Mouse (Mus musculus): ENCODE results near the gene Apaf1.

Apaf1 gene

DNA sequence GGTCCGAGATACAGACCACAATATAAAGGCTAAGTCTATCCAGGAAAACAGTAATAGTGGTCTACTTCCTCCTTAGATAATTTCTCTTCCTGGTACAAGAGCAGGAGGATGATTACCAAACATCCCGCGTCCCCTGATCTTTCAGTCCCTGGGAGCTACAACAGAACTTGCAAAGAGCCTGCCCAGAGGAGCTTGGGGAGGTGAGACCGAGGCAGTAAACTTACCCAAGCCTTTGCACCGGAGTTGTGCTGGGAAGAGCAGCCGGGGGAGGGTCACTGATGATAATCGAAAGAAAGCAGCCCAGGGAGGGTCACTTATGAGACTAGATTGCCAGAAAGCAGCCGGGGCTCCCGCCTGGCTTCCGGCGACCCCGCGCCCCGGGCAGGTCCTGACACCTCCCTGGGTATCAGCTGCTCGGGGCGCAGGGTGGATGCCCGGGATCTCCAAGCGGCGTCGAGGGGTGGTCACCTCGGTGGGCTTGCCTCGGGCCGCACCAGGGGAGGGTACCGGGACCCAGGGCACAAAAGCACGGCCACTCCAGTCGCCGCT is 537 bp downstream of the Apaf1 start:
- no peak for DNase-seq

DNA sequence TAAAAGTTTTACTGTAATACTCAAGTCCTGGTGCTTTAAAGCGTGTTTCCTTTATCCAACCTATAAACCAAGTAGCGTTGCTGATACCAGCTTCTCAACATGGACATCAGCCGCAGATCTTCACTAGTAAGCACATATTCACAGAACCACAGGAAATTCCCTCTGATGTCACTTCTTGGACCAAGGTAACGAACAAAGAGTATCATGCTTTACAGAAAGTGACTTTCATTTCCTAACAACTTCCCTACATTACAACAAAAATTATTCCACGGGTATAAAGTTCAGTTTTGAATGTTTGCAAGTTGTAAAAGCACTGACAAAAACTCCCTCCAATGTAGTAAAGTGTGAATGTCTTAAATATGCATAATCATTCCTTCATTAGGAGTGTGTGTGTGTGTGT is 2.0 kb downstream of the Apaf1 start:
- no peak for DNase-seq

DNA sequence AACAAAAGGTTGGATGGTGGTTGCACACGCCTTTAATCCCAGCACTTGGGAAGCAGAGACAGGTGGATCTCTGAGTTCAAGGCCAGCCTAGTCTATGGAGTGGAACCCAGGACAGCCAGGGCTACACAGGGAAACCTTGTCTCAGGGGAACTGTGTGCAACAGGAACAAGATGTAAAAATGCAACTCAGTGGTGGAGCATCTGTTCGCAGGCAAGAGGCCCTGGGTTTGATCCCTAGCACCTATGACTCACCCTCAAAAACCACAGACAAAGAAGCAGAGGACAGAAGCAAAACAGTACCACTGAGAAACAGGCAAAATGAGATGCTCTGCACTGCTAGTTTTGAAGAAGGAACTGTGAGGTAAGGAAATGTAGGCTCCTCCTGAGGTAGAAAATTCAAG is 5.9 kb downstream of the Apaf1 start:
- no peak for DNase-seq

DNA sequence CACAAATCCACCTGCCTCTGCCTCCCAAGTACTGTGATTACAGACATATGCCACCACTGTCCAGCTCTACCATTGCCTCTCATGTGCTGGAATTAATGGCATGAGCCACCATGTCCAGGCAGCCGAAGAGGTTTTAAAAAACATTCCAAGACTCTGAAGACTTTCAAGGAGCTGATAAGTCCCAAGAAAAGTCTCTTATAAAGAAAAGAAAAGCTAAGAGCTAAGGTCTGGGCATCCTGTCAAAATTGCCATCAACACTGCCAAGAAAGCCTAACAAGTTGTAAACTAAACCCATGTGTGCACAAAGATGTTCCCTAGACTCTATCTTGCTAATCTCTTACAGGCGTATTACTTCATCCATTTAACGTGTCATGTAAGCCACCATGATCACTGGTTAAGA is 9.2 kb downstream of the Apaf1 start:
- no peak for DNase-seq

DNA sequence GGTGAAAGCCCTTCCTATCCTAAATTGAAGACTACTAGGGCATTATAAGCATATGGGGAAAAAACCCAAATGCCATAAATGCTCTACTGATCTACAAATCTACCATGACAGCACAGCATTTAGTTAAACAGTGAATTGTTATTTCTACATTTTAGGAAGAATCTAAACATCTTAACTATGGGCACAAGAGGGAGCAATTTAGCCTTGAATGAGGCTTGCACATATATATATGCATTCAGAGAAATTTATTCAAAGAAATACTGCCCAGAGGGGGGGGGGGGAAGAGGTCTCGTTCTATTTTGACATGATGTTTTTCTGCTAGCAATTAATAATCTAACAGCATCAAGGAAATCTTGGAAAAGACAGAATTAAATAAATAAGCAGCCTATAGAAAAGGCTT is 10.8 kb downstream of the Apaf1 start:
- DNase-seq = no peak

DNA sequence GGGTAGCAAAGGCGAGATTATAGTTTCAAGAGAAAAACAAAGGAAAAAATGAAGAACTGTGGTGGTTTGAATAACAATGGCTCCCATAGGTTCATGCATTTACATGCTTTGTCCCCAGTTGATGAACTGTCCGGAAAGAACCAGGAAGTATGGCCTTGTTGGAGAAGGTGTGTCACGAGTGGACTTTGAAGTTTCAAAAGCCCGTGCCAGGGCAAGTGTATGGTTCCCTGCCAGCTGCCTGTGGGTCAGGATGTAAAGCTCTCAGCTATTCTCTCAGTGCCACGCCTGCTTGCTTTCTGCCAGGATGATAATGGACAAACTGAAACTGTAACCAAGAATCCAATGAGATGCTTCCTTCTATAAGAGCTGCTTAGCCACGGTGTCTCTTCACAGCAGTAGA is 20.2 kb downstream of the Apaf1 start:
- no peak for DNase-seq

DNA sequence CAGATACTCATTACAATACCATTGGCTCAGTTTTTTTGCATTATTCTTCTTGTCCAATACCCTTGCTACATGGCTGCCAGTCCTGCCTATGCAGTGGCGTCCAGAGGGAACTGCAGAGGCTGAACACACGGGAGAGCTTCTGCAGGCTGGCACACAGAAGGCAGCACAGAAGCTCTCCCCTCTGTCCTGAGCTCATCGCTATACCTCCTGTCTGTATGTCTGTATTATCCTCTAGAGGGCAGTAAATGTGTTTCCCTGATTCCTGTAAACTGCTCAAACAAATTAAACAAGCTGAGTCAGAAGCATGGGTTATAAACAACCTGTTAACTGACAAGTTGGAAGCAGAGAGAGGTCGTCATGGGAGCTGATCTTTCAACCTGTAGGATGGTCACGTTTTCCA is 21.8 kb downstream of the Apaf1 start:
- DNase-seq = no peak

DNA sequence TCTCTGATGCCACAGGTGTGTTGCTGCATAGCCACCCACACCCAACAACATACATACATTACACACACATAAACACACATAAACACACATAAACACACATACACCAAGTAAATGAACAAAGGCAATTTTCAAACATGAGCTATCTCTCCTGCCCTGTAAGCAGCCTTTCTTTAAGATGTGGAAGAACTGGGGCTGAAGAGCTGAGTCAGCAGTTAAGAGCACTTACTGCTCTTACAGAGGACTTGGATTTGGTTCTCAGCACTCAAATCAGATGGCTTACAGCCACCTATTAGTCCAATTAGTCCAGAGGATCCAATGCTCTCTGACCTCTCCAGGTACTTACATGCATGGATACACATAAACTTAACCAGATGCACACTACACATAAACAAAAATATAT is 29.8 kb downstream of the Apaf1 start:
- DNase-seq = no peak

DNA sequence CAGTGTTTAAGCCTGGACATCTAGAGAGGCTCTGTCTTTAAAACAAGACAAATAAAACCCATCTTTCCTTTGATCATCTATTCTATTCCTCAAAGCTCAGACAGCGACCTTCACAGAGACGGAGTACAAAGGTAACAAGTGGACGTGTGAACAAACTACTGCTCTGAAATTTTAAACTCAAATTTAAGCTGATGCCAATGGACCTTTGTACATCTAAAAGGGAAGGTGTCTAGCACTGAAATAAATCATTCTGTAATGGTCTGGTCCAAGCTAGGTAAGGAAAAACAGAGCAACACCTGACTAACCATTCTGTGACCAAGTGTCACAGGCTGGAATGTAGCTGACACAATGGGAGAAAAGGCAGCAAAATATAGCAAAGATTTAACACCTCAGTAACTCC is 31.4 kb downstream of the Apaf1 start:
- DNase-seq = no peak

DNA sequence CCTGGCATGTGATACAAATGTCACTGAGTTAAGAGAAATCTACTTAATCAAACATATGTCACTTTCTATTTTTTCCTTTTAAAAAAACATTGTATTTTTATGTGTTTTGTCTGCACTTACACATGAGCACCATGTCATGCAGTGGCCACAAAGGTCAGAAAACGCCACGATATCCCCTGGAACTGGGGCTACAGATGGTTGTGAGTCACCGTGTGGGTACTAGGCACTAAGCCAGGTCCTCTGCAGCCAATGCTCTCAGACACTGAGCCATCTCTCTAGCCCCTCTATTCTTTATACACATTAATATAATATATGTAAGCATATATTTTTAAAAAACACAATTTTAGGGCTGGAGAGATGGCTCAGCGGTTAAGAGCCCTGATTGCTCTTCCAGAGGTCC is 32.9 kb downstream of the Apaf1 start:
- no peak for DNase-seq

DNA sequence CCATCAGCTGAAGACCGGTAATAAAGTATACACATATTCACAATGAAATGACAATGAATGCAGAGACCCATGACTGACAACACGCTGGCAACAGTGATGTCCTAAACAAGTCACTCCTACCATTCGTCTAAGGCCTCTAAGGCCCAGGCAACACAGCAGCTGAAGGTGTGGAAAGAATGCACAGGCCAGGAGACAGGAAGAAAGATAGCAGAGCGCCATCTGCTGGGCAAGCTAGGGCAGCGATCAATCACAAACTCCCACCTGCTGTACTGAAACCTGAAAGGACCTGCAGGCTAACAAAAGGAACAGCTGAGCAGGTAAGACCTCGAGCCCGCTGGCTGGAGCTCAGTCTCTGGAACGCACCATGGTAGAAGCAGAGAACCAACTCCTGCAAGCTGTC is 48.6 kb downstream of the Apaf1 start:
- DNase-seq = peak; percentile 62

DNA sequence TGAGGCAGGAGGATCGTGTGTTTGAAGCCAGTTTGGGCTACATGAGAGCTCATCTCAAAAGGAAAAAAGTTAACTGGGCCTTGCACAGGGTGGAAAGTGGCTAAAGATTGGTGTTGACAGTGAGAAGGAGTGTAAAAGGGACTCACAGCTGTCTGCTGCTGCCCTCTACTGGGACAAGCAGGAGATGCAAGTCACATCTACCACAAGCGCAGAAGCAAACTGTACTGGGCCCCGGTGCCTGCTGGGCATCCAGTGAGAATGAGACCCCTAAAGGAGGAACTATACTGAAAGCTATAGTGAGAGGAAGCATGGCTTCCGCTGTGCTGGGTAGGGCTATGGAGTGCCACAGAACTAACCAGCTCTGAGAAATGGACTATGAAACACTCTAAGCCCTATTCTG is 50.2 kb downstream of the Apaf1 start:
- DNase-seq = peak; percentile 84

DNA sequence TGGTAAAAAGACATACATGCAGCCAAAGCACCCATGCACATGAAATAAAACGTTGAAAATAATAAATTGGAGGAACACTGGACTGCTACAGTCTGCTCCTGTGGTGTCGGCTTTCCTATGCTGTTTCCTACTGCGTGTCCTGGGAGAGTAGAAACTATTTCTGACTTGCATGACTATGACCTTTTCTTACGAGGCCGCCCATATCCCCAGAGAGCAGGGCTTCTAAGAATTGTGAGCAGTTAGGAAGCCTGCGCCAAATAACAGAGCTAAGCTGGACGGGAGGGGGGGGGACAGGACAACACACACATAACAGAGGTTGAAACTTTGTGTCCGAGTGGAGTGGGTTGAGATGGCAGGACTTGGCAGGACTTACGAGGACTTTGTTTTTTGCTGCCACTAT is 51.4 kb downstream of the Apaf1 start:
- DNase-seq = no peak

DNA sequence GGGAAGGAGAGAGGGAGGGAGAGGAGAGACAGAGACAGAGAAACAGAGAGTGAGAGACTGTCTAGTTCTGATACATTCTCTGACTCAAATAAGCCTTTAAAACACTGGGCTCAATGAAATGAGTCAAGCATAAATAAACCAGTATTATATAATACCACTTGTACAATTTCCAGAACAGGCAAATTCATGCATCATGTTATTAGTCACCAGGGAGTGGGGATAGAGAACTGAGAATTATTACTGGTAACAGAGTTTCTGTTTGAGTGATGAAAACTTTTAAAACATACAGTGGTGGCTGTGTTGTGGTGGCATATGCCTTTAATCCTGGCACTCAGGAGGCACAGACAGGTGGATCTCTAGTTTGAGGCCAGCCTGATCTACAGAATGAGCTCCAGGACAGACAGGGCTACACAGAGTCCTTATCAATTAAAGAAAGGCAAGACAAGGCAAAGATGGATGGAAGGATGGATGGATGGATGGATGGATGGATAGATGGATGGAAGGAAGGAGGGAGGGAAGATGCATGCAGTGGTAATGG is 53.5 kb downstream of the Apaf1 start:
- no peak for DNase-seq

DNA sequence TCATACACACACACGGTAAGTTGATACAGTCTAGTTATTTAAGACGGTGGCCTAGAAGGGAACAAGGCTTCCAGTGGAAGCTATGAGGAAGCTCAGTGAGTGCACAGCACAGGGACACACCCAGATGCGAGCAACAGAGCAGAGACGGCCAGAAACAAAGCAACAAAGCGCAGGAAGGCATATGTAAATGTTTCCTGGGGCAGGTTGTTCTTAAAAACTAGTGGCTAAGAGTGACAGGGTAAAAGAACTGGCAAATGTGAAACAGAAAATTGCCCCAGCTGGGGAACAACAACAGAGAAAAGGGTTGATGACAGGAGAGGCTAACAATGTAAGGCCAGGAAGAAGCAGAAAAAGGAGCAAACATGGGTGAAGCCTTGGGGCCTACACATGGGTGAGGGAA is 54.6 kb downstream of the Apaf1 start:
- DNase-seq = no peak

DNA sequence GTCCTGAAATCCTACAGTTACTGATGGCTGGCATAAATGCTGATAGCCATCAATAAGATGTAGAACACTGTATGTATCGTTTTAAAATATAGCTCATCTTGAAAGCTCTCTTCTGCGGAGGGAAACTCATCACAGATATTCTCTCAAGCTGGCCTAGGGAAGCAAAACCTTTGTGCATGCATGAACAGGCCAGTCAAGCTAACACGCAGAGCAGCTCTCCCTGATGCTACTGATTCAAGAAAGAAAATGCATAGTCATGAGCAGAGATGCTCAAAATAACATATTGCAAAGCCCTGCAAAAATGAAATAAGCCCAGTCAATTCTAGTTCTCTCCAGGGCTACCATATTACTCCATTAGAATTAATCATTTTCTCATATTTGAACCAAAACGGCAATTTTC is 55.1 kb downstream of the Apaf1 start:
- no peak for DNase-seq

DNA sequence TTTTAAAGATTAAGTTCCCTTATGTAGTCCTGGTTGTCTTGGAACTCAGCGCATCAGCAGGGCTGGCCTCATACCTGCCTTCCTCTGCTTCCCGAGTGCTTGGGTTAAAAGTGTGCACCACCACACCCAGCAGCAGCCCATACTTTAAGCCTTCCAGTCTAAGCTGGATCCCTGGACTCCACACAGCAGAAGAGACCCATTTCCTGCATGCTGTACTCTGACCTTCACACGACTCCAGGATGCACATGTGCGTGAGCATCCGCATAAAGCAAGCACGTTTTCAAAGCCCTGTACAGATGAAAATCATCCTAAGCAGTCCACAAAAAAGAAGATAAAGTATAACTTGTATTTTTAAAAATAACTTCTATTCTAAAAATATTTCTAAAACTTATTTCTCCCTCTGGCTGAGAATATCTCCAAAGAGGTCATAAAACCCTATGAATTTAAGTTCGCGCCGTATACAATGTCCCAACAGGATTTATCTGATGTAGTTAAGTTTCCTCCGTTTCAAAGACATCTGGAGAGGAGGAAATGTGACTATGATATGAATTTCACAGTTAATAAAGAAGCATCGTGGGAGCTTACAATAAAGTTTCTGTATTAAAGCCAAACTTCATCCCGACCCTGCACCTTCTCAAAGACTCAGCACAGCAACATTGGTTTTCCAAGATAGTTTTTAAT is 76.6 kb downstream of the Apaf1 start:
- DNase-seq = no peak

DNA sequence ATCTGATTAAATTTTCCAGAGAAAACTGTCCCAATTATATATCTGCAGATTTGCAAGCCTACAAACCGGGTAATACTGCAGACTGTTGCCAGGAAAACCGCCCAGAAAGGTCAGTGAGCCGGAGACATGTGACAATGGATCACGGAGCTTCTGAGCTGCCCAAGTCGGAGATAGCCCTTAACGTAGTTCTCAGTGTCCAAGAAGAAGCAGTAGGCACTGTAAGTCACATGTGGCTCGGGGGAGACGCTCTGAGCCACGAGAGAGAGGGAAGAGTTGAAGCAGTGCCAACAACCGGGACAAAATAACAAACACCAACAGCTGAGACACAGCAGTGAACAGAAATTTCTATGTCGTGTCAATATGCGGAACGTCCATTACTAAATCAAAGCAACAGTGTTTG is 81.1 kb downstream of the Apaf1 start:
- peak; percentile 2 for DNase-seq

DNA sequence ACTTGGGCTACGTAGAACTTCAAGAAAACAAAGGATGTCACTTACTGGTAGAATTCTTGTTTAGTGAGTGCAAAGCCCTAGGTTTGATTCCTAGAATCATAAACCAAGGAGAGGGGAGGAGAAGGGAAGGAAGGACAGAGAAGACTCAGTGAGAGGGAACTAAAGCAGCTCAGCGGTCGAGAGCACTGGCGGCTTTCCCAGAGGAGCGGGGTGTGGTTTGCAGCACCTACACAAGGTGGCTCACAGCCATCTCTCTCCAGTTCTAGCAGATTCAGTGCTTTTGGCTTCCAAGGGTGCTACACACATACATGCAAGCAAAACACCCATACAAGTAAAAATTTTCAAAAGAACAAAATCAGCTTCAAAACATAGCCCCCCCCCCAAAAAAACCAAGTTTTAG is 82.7 kb downstream of the Apaf1 start:
- peak; percentile 11 for DNase-seq

DNA sequence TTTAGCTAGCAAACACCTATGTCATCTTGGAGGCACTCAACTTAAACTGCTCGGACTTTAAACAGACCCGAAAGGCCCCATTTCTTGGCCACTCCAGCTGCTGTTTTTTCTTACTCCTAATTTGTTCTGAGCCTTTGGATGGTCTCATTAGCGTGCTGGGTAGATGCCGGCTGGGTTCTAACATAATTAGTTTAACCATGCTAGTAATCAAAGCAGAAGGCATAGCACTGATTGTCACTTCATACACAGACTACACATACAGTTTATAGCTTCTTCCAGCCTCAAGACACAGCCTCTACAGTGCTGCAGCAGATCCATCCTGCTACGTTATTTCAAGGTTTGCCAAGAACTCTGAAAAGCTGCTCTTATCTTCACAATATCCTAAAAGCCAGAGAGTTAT is 88.7 kb downstream of the Apaf1 start:
- no peak for DNase-seq

DNA sequence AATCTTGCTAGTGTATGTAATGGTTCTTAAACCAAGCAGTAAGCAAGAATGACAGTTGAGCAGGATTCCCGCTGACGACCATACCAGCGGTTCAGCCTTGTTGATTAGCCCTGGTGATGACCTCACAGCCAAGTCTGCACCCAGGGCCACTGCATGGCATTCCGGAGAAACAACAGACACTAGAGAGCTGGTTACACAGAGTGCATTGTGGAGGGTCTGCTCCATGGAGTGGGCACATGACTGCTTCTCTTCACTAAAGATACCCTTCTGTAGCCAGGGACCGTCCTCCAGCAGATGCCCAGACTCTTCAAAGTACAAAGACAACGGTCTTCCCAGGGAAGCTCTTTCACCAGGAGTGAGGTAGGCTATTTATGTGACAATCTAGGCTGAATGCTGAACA is 90.3 kb downstream of the Apaf1 start:
- no peak for DNase-seq

DNA sequence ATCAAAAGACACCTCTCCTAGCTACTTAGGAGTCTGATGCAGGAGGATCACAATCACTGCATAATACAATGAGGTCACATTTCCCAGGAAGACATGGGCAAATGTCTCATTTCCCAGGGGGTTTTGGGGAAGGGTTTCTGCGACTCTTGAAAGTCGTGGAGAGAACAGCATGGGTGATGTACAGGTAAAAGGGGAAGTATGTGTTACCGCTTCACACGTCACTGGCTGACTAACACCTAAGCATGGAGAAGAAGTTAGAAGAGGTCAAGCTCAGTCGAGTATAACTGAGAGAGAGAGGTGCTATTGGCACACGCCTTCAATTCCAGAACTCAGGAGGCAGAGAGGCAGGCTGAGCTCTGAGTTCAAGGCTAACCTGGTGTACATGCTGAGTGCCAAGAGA is 92.2 kb downstream of the Apaf1 start:
- DNase-seq = no peak

DNA sequence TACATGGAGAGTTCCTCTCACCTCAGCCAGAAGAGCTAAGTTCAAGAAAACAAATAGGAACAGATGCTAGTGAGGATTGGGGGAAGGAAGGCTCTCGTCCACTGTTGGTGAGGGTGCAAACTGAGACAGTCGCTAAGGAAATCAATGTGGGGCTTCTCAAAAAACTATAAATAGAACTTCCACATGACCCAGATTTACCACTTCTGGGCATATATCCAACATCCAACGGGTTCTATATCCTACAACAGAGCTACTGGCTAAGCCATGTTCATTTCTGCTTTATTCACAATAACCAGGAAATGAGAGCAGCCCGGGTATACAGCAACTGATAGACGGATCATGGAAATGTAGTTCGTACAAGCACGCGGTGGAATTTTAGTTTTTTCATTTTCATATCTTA is 99.5 kb downstream of the Apaf1 start:
- DNase-seq = no peak

DNA sequence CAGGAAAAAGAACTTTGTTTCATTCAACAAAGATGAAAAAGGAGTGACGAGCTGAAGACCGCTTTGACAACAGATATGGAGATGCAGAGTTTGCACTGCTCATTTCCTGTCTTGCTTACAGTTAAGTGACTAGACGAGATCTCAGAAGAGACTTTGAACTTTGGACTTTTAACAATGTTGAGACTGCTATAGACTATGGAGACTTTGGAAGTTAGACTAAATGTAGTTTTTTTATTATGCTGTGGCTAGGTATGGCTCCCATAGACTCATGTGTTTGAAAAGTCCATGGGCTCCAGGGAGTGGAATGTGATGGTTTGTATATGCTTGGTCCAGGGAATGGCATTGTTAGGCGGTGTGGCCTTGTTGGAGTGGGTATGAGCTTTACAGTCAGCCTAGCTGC is 100.8 kb downstream of the Apaf1 start:
- DNase-seq = no peak

DNA sequence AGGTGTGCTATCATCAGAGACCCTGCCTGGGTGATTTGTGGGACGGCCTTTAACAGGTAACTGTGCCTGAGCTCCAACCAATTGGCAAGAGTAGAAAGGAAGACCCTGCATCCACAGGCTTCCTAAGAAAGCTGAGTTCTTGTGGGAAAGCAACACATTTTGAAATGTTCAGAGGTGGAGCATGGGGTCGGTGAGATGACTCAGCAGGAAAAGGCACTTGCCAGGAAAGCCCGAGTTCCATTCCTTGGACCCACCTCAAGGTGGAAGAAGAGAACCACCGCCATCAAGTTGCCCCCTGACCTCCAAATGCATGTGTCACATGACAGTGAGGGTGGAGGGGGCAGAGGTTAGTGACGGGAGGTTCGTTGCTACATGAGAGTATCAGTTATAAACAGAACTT is 108.1 kb downstream of the Apaf1 start:
- no peak for DNase-seq
